Mouse (Mus musculus) olfactory bulb, adult 2 months (tissue): ENCODE results near the gene Btbd9.

Experiments
- CTCF ChIP-seq: fragments of 200-500 bp; IDR thresholded peaks from 2 replicates; pipeline ENCODE4 v1.5.1; 2012; ENCODE audit warnings: low read depth, mild to moderate bottlenecking, low read length, moderate library complexity; ENCODE audit not compliant: insufficient read depth
- POLR2A ChIP-seq: fragments of 200-500 bp; IDR thresholded peaks from 2 replicates; pipeline ENCODE4 v1.6.1; 2012; ENCODE audit warnings: mild to moderate bottlenecking, low read depth, low read length, moderate library complexity; ENCODE audit not compliant: insufficient read depth

GRCm38 (mm10) chr17:30312688-30313087 lies 263.6 kb downstream of the Btbd9 start:
- no peak for TF ChIP-seq POLR2A
- TF ChIP-seq CTCF = no peak
